Comparison of ENCODE assay signal across 8 mouse cellular contexts in the genomic region with DNA sequence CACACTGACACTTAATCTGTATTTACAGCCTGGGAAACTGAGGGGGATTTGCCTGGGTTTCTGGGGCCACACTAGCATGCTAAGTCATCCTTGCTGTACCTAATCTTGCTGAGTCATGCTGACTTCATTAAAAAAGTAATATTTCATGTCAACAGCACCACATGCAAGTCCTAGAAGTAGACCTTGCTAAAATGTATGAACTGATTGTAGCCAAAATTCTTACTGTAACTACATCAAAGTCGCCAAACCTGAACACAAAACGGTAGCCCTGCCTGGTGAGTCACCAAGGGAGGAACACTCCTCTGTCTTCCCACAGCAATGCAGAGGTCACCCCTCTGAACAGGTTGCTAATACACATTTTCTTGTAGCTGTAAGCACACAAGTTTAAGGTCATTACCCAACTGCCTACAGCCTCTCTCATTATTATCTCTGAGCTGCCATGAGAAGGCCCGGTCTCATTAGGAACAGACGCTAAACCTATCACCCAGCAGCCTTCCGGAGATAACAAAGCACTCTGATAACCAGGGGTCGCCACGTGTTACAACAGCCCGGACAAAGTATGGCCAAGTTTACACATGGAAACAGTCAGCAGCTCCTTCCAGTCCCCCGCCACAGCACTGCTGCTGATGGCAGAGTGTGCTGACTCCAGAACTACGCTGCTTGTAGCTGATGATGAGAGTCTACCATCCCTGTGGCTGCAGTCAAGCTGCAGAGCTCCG. TPM values are rescaled to one million over a fixed set of nuclear protein-coding genes. Genes with fewer than 3 reads are reported as not detected.
DNase-seq lines count a peak whose midpoint lies in the region; ATAC-seq and TF ChIP-seq lines count a peak whose summit lies in the region.

No protein-coding gene starts in this region.

- H3K9ac ChIP-seq in intestine, embryonic 16.5 days (ENCODE audit: low read depth, low read length) = peak overlapping the region; percentile 22; the same call in 1 of the 2 replicates
- 0 out of 2 replicates have a peak overlapping the region, but pooled peaks have one; percentile 34 for H3K9ac ChIP-seq in stomach, embryonic 16.5 days (ENCODE audit: low read length)

- peak overlapping the region; percentile 55 for H3K27ac ChIP-seq in intestine, embryonic 16.5 days (ENCODE audit: low read length)
- H3K27ac ChIP-seq in stomach, embryonic 16.5 days (ENCODE audit: low read length) = peak overlapping the region; percentile 28

- H3K27me3 ChIP-seq in intestine, embryonic 16.5 days (replicated peaks; ENCODE audit: control insufficient read depth, insufficient read depth, low read length) = no peaks in the 10 kb centered on the region
- H3K27me3 ChIP-seq in stomach, embryonic 16.5 days (ENCODE audit: control insufficient read depth, insufficient read depth, low read length) = no peaks in the 10 kb centered on the region

- H3K4me3 ChIP-seq in intestine, embryonic 16.5 days (ENCODE audit: low read length) = no peak overlapping the region
- H3K4me3 ChIP-seq in stomach, embryonic 16.5 days (replicated peaks; ENCODE audit: low read length) = no peak overlapping the region
- no peak overlapping the region for H3K4me3 ChIP-seq in lung, adult 2 months (replicated peaks; ENCODE audit: extremely low read depth, low read depth, low read length)

- TF ChIP-seq POLR2A in lung, adult 2 months (IDR thresholded peaks at IDR 0.05; ENCODE audit: borderline replicate concordance, extremely low read depth, low read depth, low read length) = no peak

- no peaks in the 10 kb centered on the region for H3K9me3 ChIP-seq in intestine, embryonic 16.5 days (ENCODE audit: control insufficient read depth, low read length)
- no peaks in the 10 kb centered on the region for H3K9me3 ChIP-seq in stomach, embryonic 16.5 days (replicated peaks; ENCODE audit: control insufficient read depth, low read length)

- 45% methylated on average over 11 of the region's 11 CpGs for WGBS in intestine, embryonic 16.5 days
- WGBS in stomach, embryonic 16.5 days = 32% methylated on average over 11 of the region's 11 CpGs
- 41% methylated on average over 11 of the region's 11 CpGs for WGBS in lung, adult 2 months

- peaks cover 54% of the 10 kb centered on the region for H3K4me1 ChIP-seq in intestine, embryonic 16.5 days (ENCODE audit: control insufficient read depth, insufficient read depth, low read length)
- H3K4me1 ChIP-seq in stomach, embryonic 16.5 days (ENCODE audit: control insufficient read depth, insufficient read depth, low read length) = peaks cover 26% of the 10 kb centered on the region
- H3K4me1 ChIP-seq in lung, adult 2 months (ENCODE audit: control insufficient read depth, insufficient read depth, low read length) = peaks cover 28% of the 10 kb centered on the region

- peak; percentile 49 for ATAC-seq in intestine, embryonic 16.5 days
- ATAC-seq in stomach, embryonic 16.5 days (ENCODE audit: insufficient read depth, low FRiP score) = no peak

- no peak for TF ChIP-seq CTCF in lung, adult 2 months (IDR thresholded peaks at IDR 0.05; ENCODE audit: insufficient read depth, low read length)

- DNase-seq in ovary, adult 18-20 months (ENCODE audit: low spot score) = peak; percentile 30
- no peak for DNase-seq in ovary, postnatal 10 days (ENCODE audit: low spot score)
- DNase-seq in adrenal gland, postnatal 36 days = peak; percentile 37 to 40
- no peak for DNase-seq in thymus, postnatal 36 days
- no peak for DNase-seq in lung, postnatal 25 days (ENCODE audit: low spot score)
- no peak for DNase-seq in lung, adult 2 months

- 0 out of 2 replicates have a peak overlapping the region, but pooled peaks have one; percentile 1 for H3K4me2 ChIP-seq in intestine, embryonic 16.5 days (ENCODE audit: low read depth, low read length)
- H3K4me2 ChIP-seq in stomach, embryonic 16.5 days (ENCODE audit: low read depth, low read length) = no peak overlapping the region

- H3K36me3 ChIP-seq in intestine, embryonic 16.5 days (ENCODE audit: control insufficient read depth, insufficient read depth, low read length) = no peaks in the 10 kb centered on the region
- H3K36me3 ChIP-seq in stomach, embryonic 16.5 days (ENCODE audit: control insufficient read depth, insufficient read depth, low read length) = no peaks in the 10 kb centered on the region

RNA-seq across cellular contexts. Expression of a gene that starts 46.1 kb away (rescaled TPM):
- 10 to 100 TPM; 50.0 to 76.7 TPM for total RNA-seq in adrenal gland, postnatal 36 days (2021)
- 5.1 and 6.0 TPM in 2 replicates for polyA plus RNA-seq in intestine, embryonic 16.5 days (2015; fragmentation: Nextera tagmentation; extraction: Ambion mirVana)
- 4.0 and 4.1 TPM in 2 replicates for polyA plus RNA-seq in stomach, embryonic 16.5 days (2015; fragmentation: Nextera tagmentation; extraction: Ambion mirVana)
- 12.0 and 19.9 TPM in 2 replicates for polyA plus RNA-seq in lung, adult 2 months (2012; rRNA removed)

Comparison
In these comparisons a context has a peak if more than half of its experiments do, and no peak if none do; other contexts are left out.
1. DNase-seq: peak in ovary, adult 18-20 months (single experiment) and adrenal gland, postnatal 36 days (2 of 2); none in ovary, postnatal 10 days (single experiment), thymus, postnatal 36 days (0 of 2), lung, postnatal 25 days (single experiment) and lung, adult 2 months (single experiment).